Mouse (Mus musculus) layer of hippocampus, adult 11-12 months (tissue): Measurements from ENCODE around the gene Hmox2.

Experiments
- DNase-seq: peaks from one replicate; pipeline ENCODE4 v3.0.0; 2022; ENCODE audit warnings: low spot score

Hmox2 gene

DNA sequence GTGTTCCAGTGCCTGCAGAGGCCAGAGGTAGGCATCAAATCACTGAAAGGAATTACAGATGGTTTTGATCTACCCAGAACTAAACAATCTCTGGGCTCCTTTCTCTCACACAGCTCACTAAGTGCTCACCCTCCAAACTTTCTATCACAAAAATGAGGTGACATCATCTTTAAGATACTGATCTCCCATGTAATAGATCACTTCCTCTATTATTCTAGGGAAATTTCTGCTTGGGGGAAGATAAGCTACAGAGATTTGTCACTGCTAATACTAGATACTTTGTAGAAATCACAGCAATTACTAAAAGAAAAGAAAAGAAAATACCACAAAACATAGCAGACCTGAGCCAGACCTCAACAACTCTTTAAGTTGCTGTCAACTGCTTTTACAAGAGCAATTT, 56.4 kb downstream of the Hmox2 start:
- no peak for DNase-seq

DNA sequence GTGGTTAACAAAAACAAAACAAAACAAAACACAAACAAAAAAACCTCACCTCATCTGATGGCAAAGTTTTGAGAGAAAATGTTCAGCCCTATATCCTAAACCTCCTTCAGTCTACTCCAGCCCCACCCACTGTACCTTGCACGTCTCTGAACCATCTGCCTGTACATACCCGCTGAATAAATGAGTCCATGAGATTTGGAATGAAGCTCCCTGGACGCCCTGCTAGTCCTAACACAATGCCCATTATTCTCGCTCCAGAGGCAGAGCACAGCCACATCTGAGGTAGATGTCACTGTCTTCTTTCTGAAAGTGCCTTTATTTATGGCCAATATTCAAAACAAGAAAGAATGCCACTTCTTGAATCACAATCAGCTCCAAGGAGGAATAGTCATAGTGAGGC, 59.5 kb downstream of the Hmox2 start:
- no peak for DNase-seq

DNA sequence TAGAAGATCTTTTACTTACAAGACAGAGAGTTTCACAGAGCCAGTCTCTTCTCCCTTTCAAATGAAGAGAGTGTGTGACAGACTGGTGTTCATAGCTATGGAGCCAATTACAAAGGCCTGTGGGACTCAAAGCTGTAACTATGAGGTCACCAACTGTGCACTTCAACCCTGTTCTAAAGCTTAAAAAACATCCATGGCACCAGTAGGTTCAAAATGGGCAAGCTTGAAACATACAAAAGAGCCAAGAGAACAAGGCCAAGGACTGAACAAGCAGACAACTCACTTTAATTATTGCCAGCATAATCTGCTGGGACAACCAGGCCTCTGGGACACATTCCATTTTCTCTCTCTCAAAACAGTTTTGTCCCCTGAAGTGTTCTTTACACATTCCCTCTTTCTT, 62.0 kb downstream of the Hmox2 start:
- DNase-seq, result no peak

DNA sequence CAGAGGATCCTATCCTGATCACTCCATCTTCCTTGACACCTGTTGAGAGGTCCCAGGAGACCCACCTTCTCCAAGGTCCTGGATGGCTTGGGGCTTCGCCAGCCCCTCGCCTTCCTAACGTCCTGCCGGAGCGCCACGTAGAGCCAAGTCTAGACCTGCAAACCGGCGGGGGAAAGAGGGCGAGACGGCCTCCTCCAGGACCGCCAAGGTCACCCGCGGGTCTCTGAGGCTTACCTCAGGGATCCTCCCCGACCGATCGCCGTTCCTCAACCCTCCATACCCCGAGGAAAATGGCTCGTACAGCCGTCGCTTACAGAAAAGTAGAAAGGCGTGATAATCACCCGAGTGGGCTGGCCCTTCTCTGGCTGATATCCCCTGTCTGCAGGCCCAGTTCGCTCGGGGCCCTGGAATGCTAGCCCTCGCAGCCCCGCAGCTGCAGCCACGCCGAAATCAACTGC, 63.2 kb downstream of the Hmox2 start:
- DNase-seq, result no peak

DNA sequence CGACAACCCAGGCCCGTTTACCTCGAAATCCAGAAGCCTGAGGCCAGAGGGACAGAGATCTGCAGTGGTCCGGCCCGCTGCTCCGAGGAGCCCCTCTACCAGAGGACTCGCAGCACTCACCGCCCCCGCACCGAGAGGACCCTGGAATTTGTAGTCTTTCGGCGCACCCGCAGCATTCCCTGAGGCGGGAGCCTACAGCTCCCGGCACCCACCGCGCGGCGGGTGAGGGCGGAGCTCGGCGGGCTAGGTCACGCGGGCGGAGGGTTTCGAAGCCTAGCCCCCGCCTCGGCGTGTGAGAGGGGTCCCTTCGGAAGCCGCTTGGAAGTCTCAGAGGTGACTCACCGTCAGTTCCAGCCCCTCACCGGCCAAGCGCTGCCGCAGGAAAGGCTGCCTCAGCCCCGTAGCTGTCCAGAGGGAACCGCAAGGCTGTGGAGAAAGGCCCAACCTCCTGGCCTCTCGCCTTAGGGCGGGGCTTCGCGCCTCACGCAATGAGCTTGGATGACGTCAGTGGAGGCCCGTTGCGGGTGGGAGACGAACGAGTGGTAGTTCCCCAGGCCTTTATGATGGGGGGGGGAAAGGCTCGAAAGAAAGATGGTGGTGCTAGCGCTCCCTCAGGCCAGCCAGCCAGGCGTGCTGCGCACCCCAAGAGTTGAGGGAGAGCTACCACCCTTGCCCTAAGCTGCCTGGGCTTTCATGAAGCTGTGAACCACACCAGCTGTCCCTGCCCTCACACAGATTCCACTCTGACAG, 63.8 kb downstream of the Hmox2 start, which contains the start of gene Cdip1:
Cdip1 (minus strand) TSS at position 483 of the 750 bp plus-strand sequence.
- DNase-seq, result peak; percentile 96

DNA sequence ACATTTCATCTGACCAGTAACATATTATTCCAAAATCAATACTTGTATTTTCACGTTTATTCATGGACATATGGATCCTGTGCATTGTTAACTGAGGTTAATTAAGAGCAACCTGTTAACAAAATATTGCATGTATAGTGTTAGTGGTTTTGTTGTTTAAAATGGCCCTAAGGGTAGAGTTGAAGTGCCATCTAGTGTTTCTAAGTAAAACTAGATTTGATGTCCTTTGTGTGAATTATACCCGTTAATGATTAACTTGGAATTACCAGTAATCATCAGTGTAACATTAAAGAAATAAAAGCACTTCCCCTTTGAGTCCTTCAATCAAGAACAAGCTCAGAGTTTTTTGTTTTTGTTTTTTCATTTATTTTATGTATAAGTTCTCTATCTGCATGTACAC, 65.2 kb downstream of the Hmox2 start:
- no peak for DNase-seq

DNA sequence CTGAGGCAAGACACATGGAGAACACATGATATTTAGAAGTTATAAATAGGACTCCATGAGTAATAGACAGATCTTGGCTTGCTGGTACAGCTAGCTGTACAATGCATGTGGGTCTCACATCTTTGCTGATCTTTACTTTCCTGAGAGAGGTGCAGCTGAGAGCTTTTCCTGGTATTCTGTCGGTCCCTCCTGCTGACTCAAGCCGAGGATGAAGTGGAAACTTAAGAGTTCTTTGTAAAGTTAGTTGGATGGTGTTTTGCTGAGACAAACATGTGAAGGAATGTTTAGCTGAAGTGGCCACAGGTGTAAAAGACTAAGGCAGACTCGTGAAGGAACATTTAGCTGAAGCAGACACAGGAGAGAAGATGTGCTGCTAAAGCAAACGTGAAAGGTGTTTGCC, 70.5 kb downstream of the Hmox2 start:
- no peak for DNase-seq
